Mouse (Mus musculus) urinary bladder, adult 18-20 months (tissue): ENCODE measurements around the gene Mcf2l.

Source experiments
- DNase-seq, 2 experiments: peaks; one replicate each; pipeline ENCODE4 v3.0.0; 2022; ENCODE audit warnings: low spot score in 2 of 2, mixed read lengths in 2 of 2

Gene Mcf2l

DNA sequence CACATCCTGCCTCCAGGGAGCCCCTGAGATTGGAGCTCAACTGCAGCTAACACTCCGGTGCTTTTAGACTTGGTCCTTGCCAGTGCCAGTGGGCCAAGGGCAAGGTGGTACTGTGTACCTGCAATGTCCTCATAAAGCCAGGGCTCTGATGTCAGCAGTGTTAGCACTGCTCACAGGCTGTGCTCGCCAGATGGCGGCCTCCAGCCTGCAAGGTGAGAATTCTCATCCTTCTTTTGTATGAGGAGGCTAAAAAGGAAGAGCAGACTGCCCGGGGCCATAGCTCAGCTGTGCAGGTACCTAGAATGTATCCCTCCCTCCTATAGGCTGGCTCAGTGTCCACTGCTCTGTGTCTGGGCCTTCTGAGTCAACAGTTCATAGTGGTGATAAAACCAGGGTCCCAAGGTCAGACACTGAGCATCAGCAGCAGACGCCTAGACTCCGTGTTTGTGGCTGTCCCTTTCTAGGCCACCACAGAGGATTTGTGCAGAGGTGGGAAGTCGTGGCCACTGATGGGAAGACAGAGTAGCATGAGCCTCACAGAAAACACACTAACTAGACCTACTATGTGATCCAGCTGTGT, 77.5 kb downstream of the Mcf2l start:
- no peak for DNase-seq

GRCm38 (mm10) chr8:12952699-12953098, 79.1 kb downstream of the Mcf2l start:
- DNase-seq = no peak

DNA sequence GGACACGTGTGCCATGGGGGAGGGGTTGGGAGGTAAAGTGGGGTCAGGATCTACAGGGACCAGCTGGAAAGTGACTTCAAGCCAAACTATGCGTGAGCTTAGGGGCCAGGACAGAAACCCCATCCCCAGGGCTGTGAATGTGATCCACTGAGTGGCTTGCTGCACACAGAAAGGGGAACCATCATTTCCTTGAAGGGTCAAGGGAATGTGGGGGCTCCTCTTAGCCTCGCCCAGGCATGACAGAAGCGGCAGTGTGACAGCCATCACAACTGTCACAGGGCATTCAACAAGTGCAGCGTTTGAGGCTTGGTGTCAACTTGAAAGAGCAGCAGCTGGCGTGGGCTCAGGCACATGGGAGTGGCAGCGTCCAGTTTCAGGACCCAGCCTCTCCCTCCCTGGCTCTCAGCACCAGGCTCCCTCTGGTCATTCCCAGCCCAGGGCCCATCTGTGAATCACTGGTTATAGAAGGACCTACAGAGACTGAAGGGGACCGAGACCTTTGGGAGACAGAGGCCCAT, 81.8 kb downstream of the Mcf2l start:
- no peak for DNase-seq

DNA sequence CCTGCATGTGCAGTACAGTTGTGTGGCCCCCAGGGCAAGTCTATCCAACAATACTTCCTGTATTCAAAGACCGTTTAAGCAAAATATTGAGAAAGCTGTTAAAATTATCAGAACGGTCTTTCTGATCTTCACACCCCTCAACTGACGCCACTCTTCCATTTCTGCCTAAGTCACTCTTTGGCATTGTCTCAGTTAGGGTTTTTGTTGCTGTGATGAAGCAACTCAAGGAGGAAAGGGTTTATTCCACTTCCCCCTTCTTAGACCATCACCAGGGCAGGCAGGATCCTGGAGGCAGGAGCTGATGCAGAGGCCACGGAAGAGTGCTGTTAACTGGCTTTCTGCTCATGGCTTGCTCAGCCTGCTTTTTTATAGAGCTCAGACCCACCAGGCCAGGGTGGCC, 82.3 kb downstream of the Mcf2l start:
- DNase-seq = no peak

DNA sequence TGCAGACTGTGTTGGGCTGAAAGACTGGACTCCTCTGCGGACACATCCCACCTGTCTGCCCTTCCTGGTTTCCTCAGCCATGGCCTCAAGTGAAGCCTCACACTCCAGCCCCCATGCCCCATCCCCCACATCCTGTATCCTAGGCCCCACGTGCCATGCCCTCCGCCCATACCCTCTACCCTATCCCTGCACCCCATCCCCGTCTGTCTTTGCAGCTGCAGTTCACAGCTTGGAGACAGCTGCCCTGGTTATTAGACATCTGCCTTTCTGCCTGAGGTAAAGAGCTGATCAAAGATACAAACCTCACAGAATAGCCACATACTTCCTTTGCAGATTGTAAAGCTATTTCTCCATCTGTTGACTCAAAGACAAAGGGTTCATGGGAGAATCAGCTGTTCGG, 83.3 kb downstream of the Mcf2l start:
- DNase-seq = no peak

DNA sequence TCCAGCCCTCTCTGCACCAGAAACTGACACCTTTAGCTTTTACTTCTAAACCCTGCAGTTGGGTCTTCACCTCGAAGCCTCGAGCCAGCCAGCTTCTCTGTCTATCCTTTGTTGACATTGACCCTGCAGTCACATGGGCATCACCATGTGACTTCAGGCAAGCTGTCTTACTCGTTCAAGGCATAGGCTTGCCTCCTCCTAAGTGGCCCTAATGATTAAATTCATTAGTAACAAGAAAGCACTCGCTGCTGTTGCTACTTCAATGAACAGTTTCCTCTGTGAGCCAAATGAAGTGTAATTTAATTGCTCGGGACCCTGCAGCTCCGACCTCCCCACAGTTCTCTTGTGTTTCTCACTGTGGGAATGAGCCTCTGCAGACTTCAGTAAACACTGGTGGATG, 83.8 kb downstream of the Mcf2l start:
- DNase-seq = no peak

DNA sequence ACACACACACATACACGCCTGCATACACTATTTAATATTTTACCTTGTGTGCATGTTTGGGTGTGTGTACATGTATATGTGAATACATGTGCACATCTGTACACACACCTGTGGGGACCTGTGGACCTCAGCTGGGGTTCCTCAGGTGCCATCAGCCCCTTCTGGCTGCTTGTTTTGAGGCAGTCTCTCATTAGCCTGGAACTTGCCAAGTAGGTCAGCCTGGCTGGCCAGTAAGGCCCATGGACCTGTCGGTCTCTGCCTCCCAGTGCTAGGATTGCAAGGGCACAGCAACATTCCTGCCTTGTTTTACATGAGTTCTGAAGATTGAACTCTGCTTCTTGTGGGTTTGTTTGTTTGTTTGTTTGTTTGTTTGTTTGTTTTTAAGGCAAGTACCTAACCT, 87.0 kb downstream of the Mcf2l start:
- no peak for DNase-seq

- no peak for DNase-seq
Measured at GRCm38 (mm10) chr8:12961211-12961610, 87.6 kb downstream of the Mcf2l start.

- DNase-seq = no peak
Measured at GRCm38 (mm10) chr8:12961821-12962534, 88.4 kb downstream of the Mcf2l start.

DNA sequence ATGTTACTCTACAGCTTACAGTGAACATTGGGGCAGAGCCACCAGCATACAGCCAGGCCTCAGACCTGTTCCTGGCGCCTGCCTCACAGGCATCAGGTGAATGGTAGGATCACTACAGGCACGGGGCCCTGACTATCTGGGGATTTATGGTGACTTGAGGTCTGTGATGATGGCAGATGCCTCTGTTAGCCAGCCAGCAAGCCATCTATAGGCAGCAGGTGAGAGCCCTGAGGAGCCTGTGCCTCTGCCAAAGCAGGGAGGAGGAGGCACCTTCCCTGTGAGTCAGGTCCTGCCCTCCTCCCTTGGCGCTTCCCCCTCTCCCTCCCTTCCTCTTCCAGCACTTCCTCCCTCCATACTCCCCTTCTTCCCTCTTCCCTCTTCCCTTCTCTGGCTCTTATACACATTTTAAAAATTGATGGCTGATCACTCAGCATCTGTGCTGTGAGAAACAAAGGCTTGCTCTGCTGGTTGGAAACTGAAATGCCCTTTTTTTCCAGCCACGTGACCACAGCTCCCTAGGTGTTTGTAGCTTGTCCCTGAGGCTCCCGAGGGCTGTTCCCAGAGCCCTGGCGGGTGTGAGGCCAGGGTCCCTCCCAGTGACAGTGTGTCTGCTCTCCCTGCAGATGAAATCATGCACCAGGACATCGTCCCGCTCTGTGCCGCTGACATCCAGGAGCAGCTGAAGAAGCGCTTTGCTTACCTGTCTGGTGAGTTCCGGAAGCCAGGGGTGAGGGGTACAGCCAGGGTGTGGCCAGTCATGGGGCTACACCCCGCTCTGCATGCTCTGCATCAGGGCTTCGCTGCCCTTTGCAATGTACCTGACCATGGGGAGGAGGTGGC, 89.2 kb downstream of the Mcf2l start:
- no peak for DNase-seq

- no peak for DNase-seq
Measured at GRCm38 (mm10) chr8:12976290-12976689, 102.7 kb downstream of the Mcf2l start.

DNA sequence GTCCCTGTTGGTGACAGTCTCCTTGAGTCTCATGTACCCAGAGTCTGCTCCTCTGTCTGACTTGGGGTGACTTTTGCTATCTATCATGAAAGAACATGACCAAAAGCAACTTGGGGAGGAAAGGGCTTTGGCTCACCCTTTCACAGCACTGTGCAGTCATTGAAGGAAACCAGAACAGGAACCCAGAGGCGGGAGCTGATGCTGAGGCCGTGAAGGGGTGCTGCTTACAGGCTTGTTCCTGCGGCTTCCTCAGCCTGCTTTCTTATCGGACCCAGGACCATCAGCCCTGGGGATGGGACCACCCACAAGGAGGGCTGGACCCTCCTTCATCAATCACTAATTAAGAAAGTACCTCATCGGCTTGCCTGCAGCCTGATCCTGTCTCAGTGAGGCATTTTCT, 103.1 kb downstream of the Mcf2l start:
- no peak for DNase-seq

GRCm38 (mm10) chr8:12977325-12977724, 103.7 kb downstream of the Mcf2l start:
- DNase-seq = no peak

DNA sequence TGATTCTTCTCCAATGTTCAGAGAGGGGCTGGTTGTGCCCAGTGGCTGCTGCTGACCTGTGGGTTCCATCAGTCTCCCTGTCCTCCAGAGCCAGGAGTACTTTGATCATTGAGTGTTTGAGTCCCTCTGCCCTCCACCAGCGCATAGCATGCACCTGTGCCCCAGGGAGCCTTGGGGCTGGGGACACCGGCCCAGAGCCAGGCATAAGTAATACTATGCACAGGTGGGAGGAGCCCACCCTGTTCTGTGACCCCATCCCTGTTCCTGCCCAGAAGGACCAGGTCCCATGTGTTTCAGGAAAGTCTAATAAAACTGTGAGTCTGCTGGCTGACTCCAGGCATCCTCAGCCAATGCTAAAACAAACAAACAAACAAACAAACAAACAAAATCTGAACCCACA, 104.7 kb downstream of the Mcf2l start:
- DNase-seq = no peak

GRCm38 (mm10) chr8:12978726-12979125, 105.1 kb downstream of the Mcf2l start:
- peak in 1 of 2 experiments; percentile 21 for DNase-seq

GRCm38 (mm10) chr8:12983681-12984467, 110.3 kb downstream of the Mcf2l start:
- no peak for DNase-seq

DNA sequence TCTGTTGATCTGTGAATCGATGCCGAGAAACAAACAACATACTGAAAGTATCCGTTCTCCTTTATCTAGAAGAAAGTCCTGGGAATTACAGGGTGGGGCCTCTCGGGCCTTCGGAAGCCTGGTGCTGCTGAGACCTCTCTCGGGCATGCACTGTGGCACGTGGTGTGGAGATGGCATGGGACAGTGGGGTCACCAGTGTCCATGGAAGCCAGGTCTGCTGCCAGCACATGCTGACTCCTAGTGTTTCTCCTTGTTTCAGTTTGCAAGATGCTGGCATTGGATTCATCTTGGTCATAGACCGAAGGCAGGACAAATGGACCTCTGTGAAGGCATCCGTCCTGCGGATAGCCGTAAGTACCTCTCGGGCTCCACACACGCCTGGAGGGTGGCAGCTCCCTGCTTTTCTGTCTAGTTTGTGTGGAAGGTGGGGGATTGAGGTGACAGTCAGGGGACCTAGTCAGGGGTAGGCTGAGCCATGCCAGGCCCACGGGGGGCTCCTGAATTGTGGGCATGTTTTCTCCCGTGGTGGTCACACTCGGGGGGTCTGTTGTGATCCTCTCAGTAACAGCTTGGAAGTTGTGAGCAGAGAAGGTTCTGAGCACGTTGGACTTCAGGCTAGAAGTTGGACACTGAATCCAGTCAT, 111.1 kb downstream of the Mcf2l start:
- no peak for DNase-seq

DNA sequence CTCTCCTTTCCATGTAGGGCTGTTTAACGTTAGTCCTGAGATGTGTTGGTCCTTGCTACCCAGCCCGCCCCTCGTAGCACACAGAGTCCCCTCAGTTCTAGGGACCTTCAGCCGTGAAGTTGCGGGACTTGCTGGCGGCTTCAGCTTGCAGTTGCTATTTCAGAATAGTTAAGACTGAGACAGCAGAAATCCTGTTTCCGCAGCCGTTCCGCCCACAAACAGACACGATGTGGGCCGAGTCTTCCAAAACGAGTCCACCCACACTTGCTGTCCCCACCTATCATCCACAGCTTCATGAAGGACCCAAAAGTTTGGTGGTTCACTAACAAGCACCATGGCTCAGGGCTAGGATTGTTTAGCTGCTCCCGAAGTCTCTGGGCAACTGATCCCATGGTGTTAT, 111.7 kb downstream of the Mcf2l start:
- no peak for DNase-seq

GRCm38 (mm10) chr8:12987571-12987970, 114.0 kb downstream of the Mcf2l start:
- no peak for DNase-seq

DNA sequence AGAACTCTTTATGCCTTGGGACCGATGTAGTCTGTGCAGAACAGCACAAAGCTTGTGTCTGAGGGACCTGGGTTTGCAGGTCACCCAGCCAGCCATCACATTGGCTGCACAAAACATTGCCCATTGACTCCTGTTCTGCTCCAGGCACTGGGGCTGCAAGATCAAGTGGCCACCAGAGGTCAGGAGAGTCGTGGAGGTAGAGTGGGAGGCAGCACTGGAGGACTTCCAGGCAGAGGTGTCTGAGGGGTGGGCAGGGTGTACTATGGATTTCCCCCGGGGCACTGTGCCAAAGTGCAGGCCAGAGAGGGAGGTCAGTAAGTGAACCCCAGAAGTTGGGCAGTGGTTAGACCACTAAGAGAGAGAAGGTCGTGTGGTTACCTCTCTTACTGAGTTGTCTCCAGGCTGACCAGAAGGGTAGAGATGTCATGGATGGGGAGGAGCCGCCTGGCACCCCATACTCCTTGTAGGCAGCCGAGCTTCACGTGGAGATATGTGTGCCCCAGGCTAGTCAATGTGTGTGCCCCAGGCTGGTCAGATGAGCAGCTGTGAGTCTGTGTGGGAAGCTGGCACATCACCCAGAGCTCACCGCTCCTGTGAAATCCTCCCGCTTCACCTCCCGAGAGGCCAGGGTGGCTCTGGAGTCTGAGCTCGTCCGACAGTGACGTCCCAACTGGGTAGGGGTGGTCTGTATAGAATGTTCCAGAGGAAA, 115.3 kb downstream of the Mcf2l start:
- DNase-seq = no peak

GRCm38 (mm10) chr8:12991411-12991810, 117.8 kb downstream of the Mcf2l start:
- no peak for DNase-seq
